Mouse (Mus musculus) stomach, embryonic 16.5 days (tissue): Measurements from ENCODE around the gene Dpy30. TPM values are rescaled to one million over a fixed set of nuclear protein-coding genes. Genes with fewer than 3 reads are reported as not detected.
A peak's percentile ranks its signal among the peaks of the same experiment; 100 is the strongest.

Source experiments
- ATAC-seq: fragments of 200-750 bp; cut with Nextera tagmentation; 2 replicates; pipeline ENCODE4 v1.8.0; 2017; ENCODE audit warnings: moderate number of reproducible peaks, moderate TSS enrichment; ENCODE audit not compliant: insufficient read depth, low FRiP score
- H3K27ac ChIP-seq: fragments of 300-500 bp; sonication (generic); 2 replicates; pipeline ENCODE4 v1.5.1; 2014; ENCODE audit warnings: low read length
- H3K27me3 ChIP-seq: fragments of 300-500 bp; sonication (generic); 2 replicates; pipeline ENCODE4 v1.6.1; 2014; ENCODE audit warnings: low read length, control low read depth, mixed read lengths; ENCODE audit not compliant: control insufficient read depth, insufficient read depth
- H3K36me3 ChIP-seq: fragments of 300-500 bp; sonication (generic); 2 replicates; pipeline ENCODE4 v1.6.1; 2014; ENCODE audit warnings: low read length; ENCODE audit not compliant: control insufficient read depth, insufficient read depth
- H3K4me1 ChIP-seq: fragments of 300-500 bp; sonication (generic); 2 replicates; pipeline ENCODE4 v1.6.1; 2014; ENCODE audit warnings: low read length, control low read depth, mixed read lengths; ENCODE audit not compliant: control insufficient read depth, insufficient read depth
- H3K4me2 ChIP-seq: fragments of 300-500 bp; sonication (generic); 2 replicates; pipeline ENCODE4 v1.6.1; 2014; ENCODE audit warnings: low read depth, low read length, mixed read lengths
- H3K4me3 ChIP-seq: fragments of 300-500 bp; sonication (generic); replicated peaks from 2 replicates; pipeline ENCODE4 v1.5.1; 2014; ENCODE audit warnings: mild to moderate bottlenecking, low read length
- H3K9ac ChIP-seq: fragments of 300-500 bp; sonication (generic); 2 replicates; pipeline ENCODE4 v1.6.1; 2014; ENCODE audit warnings: low read length
- H3K9me3 ChIP-seq: fragments of 300-500 bp; sonication (generic); replicated peaks from 2 replicates; pipeline ENCODE4 v1.6.1; 2016; ENCODE audit warnings: low read length, control low read depth; ENCODE audit not compliant: control insufficient read depth
- WGBS: fragments of 180-500 bp; shearing (Covaris S2); extraction: QIAGEN DNeasy Blood & Tissue Kit; methylation state at CpG from one replicate; pipeline ENCODE4 v1.1.7; 2014; 5-methylcytosine and 5-hydroxymethylcytosine counted together
- polyA plus RNA-seq: library from polyadenylated mRNA; unstranded; fragments of >200 nt; fragmentation: Nextera tagmentation; extraction: Ambion mirVana; gene quantifications from 2 replicates; pipeline ENCODE4 v1.2.1, GENCODE M21; 2015

Gene Dpy30
- polyA plus RNA-seq, 1 experiment from 2014 or later, result 212 TPM

GRCm38 (mm10) chr17:74270205-74270604 lies 53.5 kb downstream of the Dpy30 start:
- ATAC-seq, result no peak
- Histone ChIP-seq H3K4me2 (no peak overlapping the region), H3K9ac (no peak overlapping the region), H3K27ac (no peak overlapping the region), H3K4me1 (peaks cover 4% of the 10 kb centered on the region), H3K27me3 (no peaks in the 10 kb centered on the region), H3K36me3 (no peaks in the 10 kb centered on the region), H3K9me3 (no peaks in the 10 kb centered on the region), H3K4me3 (no peak overlapping the region)
- 48% methylated on average over 2 of the region's 2 CpGs for WGBS

GRCm38 (mm10) chr17:74267415-74268180 lies 56.1 kb downstream of the Dpy30 start:
- no peak overlapping the region for H3K4me2 ChIP-seq
- H3K27me3 ChIP-seq, result no peaks in the 10 kb centered on the region
- no peak overlapping the region for H3K27ac ChIP-seq
- peaks cover 13% of the 10 kb centered on the region for H3K4me1 ChIP-seq
- H3K9ac ChIP-seq, result no peak overlapping the region
- ATAC-seq, result no peak
- H3K9me3 ChIP-seq, result no peaks in the 10 kb centered on the region
- 86% methylated on average over 11 of the region's 11 CpGs for WGBS
- H3K36me3 ChIP-seq, result no peaks in the 10 kb centered on the region
- H3K4me3 ChIP-seq, result no peak overlapping the region

DNA sequence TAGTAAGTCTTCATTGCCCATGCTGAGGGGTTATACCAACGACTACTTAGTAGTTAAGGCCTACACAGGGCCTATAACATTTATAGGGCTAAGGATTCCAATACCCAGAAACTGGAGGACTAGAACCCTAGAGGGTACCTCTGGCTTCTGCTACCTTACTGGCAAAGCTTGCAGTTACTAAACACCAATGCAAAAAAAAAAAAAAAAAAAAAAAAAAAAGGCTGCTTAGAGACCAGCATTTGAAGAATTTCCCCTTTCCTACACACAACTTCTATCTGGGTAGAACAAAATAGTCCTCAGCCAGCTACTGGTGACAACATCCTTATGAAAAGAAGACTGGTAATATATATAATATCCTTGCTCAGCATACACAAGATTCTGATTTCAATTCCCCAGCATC lies 58.1 kb downstream of the Dpy30 start:
- 59% methylated on average over 1 of the region's 1 CpGs for WGBS
- Histone ChIP-seq H3K4me1 (peaks cover 13% of the 10 kb centered on the region), H3K36me3 (no peaks in the 10 kb centered on the region), H3K4me3 (no peak overlapping the region), H3K9me3 (no peaks in the 10 kb centered on the region), H3K9ac (no peak overlapping the region), H3K4me2 (no peak overlapping the region), H3K27ac (no peak overlapping the region), H3K27me3 (no peaks in the 10 kb centered on the region)
- no peak for ATAC-seq

DNA sequence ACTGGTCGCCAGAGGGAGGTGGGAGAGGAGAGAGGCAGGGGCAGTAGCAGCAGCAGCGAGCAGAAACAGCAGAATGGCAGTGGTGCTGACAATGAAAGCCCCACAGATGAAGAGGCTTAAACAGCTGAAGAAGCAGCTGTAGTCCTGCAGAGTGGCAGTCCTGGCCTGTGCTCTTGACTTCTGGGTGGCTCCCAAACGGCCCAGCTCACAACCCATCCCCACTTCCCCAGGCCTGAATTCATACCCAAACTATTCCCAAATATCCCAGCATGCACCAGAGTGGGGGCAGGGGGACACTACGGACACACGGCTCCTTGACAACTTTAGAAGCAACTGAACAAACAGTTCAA lies 58.6 kb downstream of the Dpy30 start:
- Histone ChIP-seq H3K4me3 (no peak overlapping the region), H3K4me2 (no peak overlapping the region), H3K9ac (no peak overlapping the region), H3K36me3 (no peaks in the 10 kb centered on the region), H3K27ac (peak overlapping the region; percentile 45; the same call in 1 of the 2 replicates), H3K27me3 (no peaks in the 10 kb centered on the region), H3K9me3 (no peaks in the 10 kb centered on the region), H3K4me1 (peaks cover 16% of the 10 kb centered on the region)
- 22% methylated on average over 5 of the region's 5 CpGs for WGBS
- ATAC-seq, result peak; percentile 37; the same call in 1 of the 2 replicates

DNA sequence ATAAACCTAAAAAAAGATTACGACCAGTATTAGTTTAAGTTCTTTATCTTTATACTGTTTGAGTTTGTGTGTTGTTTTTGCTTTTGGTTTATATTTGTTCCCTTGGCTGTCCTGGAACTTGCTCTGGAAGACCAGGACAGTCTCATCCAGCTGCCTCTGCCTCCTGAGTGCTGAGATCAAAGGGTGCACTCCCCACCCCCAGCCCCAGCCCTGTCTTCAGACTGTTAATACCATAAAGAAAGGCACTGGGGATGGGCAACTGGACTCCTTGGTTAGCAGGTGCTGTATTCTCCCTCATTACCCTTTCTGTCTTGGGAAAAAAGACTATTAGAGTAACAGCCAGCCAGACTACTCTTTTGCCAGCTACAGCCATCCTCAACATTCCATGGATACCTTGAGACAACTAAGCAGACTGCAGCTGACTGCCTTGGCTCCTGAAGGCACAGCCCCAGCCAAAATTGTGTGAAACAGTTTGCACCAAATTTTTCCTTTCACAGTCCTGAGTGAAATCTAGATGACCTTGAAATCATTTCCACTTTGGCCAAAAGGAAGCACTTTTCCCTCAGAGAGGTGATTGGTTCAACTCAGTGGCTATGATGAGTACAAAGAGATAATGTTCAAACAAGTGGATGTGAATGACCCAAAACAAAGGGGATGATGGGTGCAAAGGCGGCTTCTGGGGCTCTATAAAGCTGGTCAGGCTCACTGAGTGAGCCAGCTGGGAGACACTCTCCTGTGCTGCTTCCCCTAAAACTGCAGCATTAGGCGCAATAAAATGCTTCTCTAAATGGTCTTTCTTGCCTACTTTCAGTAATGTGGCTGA lies 59.2 kb downstream of the Dpy30 start:
- Histone ChIP-seq H3K9me3 (no peaks in the 10 kb centered on the region), H3K27ac (peak overlapping the region; percentile 45; the same call in 1 of the 2 replicates), H3K9ac (no peak overlapping the region), H3K27me3 (no peaks in the 10 kb centered on the region), H3K4me2 (no peak overlapping the region), H3K4me3 (no peak overlapping the region), H3K4me1 (peaks cover 16% of the 10 kb centered on the region), H3K36me3 (no peaks in the 10 kb centered on the region)
- 64% methylated on average over 3 of the region's 3 CpGs for WGBS
- ATAC-seq, result no peak

DNA sequence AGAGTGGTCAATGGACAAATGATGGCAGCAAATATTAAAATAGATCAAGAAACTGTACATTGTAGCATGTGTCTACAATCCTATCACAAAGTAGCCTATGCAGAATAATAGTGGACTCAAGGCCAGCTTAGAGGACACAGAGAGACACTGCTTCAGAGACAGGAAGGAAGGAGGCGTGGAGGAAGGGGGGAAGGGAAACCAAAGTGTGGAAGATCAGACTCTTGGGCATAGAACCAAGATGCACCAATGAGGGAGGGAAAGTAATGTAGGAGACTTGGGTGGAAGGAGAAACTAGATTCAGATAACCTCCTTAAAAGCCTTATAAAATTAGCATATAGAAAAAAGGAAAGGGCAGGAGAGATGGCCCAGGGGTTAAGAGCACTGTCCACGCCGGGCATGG lies 61.3 kb downstream of the Dpy30 start:
- Histone ChIP-seq H3K27ac (no peak overlapping the region), H3K4me1 (peaks cover 16% of the 10 kb centered on the region), H3K4me3 (no peak overlapping the region), H3K9ac (no peak overlapping the region), H3K27me3 (no peaks in the 10 kb centered on the region), H3K36me3 (no peaks in the 10 kb centered on the region), H3K9me3 (no peaks in the 10 kb centered on the region), H3K4me2 (no peak overlapping the region)
- no peak for ATAC-seq
- 91% methylated on average over 3 of the region's 3 CpGs for WGBS

Other genes with a start within 250 kb of the Dpy30 start
- gene Memo1, start 28.4 kb downstream of the Dpy30 start, polyA plus RNA-seq, result 82.7 and 87.5 TPM in 2 replicates
- 11.3 and 11.7 TPM in 2 replicates for gene Spast, start 15.0 kb upstream of the Dpy30 start, polyA plus RNA-seq
- gene Slc30a6, start 71.7 kb upstream of the Dpy30 start, polyA plus RNA-seq, result 37.7 and 42.5 TPM in 2 replicates
- 3.2 and 3.8 TPM in 2 replicates for gene Nlrc4, start 135.2 kb upstream of the Dpy30 start, polyA plus RNA-seq
- gene Yipf4, start 165.5 kb upstream of the Dpy30 start, polyA plus RNA-seq, result 57.0 and 62.3 TPM in 2 replicates
- gene Birc6, start 204.4 kb upstream of the Dpy30 start, polyA plus RNA-seq, result 73.9 and 90.2 TPM in 2 replicates